Mouse (Mus musculus): ENCODE results near the gene Slc35b1. TPM values are rescaled to one million over a fixed set of nuclear protein-coding genes. Genes with fewer than 3 reads are reported as not detected.

The Slc35b1 gene
- polyA plus RNA-seq, 1 experiment from 2014 or later, result 103 TPM

DNA sequence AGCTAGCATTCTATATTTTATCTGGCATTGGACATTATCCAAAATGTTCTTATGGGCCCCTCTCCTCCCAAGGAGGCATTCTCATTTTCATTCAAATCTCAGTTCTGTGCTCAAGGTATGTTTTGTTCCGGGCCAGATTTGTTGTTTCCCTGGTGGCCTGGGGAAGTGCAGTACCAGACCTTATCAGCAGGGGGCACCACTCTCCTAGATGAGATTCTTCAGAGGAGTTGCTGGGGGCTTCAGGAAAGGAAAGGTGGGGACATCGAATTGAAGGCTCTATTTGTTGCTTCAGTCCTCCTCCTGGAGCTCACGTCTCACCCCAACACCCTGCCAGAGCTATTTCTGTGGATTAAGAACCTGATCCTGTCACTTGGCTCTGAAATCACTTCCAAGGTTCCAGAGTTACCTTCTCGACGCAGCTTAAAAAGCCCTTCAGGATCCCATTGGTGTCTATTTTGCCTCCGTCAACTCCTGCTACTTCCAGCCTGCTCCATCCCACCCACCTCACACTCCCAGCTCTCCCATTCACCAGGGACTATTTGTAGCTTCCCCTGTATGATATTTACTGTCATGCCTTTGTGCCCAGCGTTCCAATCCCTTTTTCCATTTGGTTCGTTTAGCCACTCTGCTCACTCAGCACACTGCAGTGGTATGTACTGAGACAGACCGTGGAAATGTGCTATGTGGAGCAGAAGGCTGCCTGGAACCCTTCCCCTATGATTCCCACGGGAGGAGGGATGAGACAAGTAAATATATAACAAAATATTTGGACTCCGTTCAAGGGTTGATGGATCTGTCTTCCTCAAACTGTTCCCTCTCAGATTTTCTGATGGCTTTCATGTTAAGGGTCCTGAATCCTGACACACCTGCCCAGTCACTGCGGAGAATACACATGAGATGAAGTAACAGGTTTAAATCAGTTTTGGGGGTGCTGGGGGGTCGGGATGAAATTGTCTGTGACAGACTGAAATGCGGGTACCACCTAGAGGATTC lies 13.6 kb downstream of the Slc35b1 start:
- no peak for ATAC-seq (replicated peaks; ENCODE audit: low FRiP score, low read depth)
- WGBS, result 54% methylated on average over 14 of the region's 14 CpGs

DNA sequence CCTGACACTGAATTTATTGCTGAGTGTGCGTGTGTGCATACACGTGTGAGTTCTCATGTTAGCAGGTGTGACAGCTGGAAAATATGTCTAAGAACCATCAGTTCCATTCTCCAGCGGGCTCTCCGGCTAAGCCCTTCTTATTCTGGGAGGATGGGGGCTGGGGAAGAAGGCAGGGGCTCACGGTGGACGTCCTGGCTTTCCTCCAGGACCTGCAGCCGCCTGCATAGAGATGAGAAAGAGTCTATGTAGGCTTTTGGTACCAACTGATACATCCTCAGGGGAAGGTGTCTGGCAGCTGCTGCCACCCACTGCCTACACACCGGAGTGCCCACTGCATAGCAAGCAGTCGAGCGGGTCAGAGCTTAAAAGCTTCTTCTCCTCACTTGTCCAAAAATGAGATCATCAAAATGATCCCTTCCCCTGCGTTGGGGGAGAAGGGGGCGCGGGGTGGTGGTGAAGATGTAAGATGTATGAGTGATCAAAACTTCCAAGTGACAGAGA lies 15.1 kb downstream of the Slc35b1 start:
- H3K27me3 ChIP-seq (ENCODE audit: insufficient read depth, low read length), result no peaks in the 10 kb centered on the region
- no peaks in the 10 kb centered on the region for H3K9me3 ChIP-seq (replicated peaks; ENCODE audit: low read length)
- H3K4me1 ChIP-seq (replicated peaks; ENCODE audit: insufficient read depth, low read length), result 0 out of 2 replicates have a peak, but pooled peaks cover 3% of the 10 kb centered on the region
- 68% methylated on average over 13 of the region's 13 CpGs for WGBS
- no peak overlapping the region for H3K4me2 ChIP-seq (ENCODE audit: low read length)
- no peak overlapping the region for H3K9ac ChIP-seq (ENCODE audit: low read depth, low read length)
- no peak overlapping the region for H3K4me3 ChIP-seq (replicated peaks; ENCODE audit: low read depth, low read length)
- no peaks in the 10 kb centered on the region for H3K36me3 ChIP-seq (ENCODE audit: insufficient read depth, low read length)
- no peak for TF ChIP-seq CTCF (IDR thresholded peaks at IDR 0.05; ENCODE audit: low read depth)
- H3K27ac ChIP-seq, result no peak overlapping the region
- DNase-seq (ENCODE audit: low spot score), result no peak
- no peak for ATAC-seq (replicated peaks; ENCODE audit: low FRiP score, low read depth)

More for the DNA sequence above, 13.6 kb downstream of the Slc35b1 start:
- Histone ChIP-seq H3K27me3 (ENCODE audit: insufficient read depth, low read length) (no peaks in the 10 kb centered on the region), H3K27ac (no peak overlapping the region), H3K9ac (ENCODE audit: low read depth, low read length) (no peak overlapping the region), H3K9me3 (replicated peaks; ENCODE audit: low read length) (no peaks in the 10 kb centered on the region), H3K4me3 (replicated peaks; ENCODE audit: low read depth, low read length) (no peak overlapping the region), H3K4me1 (replicated peaks; ENCODE audit: insufficient read depth, low read length) (0 out of 2 replicates have a peak, but pooled peaks cover 3% of the 10 kb centered on the region), H3K4me2 (ENCODE audit: low read length) (no peak overlapping the region), H3K36me3 (ENCODE audit: insufficient read depth, low read length) (no peaks in the 10 kb centered on the region)
- TF ChIP-seq CTCF (IDR thresholded peaks at IDR 0.05; ENCODE audit: low read depth), result peak; percentile 96
- DNase-seq (ENCODE audit: low spot score), result peak; percentile 77

DNA sequence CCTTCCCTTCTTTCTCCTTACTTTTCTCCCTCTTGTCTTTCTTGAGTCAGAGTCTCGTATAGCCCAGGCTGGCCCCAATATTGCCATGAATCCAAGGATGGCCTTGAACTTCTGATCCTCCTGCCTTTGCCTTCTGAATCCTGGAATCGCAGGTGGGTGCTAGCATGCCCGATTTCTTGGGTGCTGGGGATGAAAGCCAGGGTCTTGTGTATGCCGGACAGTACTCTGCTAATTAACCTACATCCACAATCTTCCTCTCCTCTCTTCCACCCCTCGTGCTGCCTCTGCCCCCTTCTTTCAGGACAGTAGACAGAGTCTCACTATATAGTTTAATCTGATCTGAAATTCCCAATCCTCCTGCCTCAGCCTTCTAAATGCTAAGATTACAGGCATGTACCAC lies 17.1 kb downstream of the Slc35b1 start:
- Histone ChIP-seq H3K9me3 (replicated peaks; ENCODE audit: low read length) (no peaks in the 10 kb centered on the region), H3K4me2 (ENCODE audit: low read length) (no peak overlapping the region), H3K4me1 (replicated peaks; ENCODE audit: insufficient read depth, low read length) (0 out of 2 replicates have a peak, but pooled peaks cover 3% of the 10 kb centered on the region), H3K9ac (ENCODE audit: low read depth, low read length) (no peak overlapping the region), H3K36me3 (ENCODE audit: insufficient read depth, low read length) (no peaks in the 10 kb centered on the region), H3K4me3 (replicated peaks; ENCODE audit: low read depth, low read length) (no peak overlapping the region), H3K27ac (no peak overlapping the region), H3K27me3 (ENCODE audit: insufficient read depth, low read length) (no peaks in the 10 kb centered on the region)
- no peak for DNase-seq (ENCODE audit: low spot score)
- no peak for ATAC-seq (replicated peaks; ENCODE audit: low FRiP score, low read depth)
- TF ChIP-seq CTCF (IDR thresholded peaks at IDR 0.05; ENCODE audit: low read depth), result no peak
- 91% methylated on average over 5 of the region's 5 CpGs for WGBS

DNA sequence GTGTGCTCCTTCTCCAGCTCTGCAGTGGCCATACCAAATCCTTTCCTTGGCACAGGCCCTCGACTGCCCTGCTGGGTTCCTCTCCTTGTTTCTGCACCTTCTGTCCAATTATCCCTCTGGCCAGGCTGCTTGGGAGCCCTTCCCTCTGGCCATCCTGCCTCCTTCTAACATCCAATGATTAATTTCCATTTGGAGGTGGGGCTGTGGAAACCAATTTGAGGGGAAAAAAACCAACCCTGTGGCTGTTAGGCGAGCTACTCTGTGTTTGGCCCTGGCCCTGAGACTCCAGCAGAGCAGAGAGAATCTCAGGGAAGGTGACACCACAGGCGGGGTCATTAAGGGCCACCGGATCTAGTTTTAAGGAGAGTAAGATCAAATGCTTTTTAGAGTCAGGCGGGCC lies 17.7 kb downstream of the Slc35b1 start:
- no peak overlapping the region for H3K4me3 ChIP-seq (replicated peaks; ENCODE audit: low read depth, low read length)
- WGBS, result 16% methylated on average over 5 of the region's 5 CpGs
- DNase-seq (ENCODE audit: low spot score) (peak; percentile 64), ATAC-seq (replicated peaks; ENCODE audit: low FRiP score, low read depth) (no peak)
- H3K27me3 ChIP-seq (ENCODE audit: insufficient read depth, low read length), result no peaks in the 10 kb centered on the region
- H3K27ac ChIP-seq, result 0 out of 2 replicates have a peak overlapping the region, but pooled peaks have one; percentile 25
- no peak overlapping the region; the same call in 1 of the 2 replicates for H3K9ac ChIP-seq (ENCODE audit: low read depth, low read length)
- H3K4me2 ChIP-seq (ENCODE audit: low read length), result no peak overlapping the region
- 0 out of 2 replicates have a peak, but pooled peaks cover 3% of the 10 kb centered on the region for H3K4me1 ChIP-seq (replicated peaks; ENCODE audit: insufficient read depth, low read length)
- H3K9me3 ChIP-seq (replicated peaks; ENCODE audit: low read length), result no peaks in the 10 kb centered on the region
- TF ChIP-seq CTCF (IDR thresholded peaks at IDR 0.05; ENCODE audit: low read depth), result no peak
- no peaks in the 10 kb centered on the region for H3K36me3 ChIP-seq (ENCODE audit: insufficient read depth, low read length)

DNA sequence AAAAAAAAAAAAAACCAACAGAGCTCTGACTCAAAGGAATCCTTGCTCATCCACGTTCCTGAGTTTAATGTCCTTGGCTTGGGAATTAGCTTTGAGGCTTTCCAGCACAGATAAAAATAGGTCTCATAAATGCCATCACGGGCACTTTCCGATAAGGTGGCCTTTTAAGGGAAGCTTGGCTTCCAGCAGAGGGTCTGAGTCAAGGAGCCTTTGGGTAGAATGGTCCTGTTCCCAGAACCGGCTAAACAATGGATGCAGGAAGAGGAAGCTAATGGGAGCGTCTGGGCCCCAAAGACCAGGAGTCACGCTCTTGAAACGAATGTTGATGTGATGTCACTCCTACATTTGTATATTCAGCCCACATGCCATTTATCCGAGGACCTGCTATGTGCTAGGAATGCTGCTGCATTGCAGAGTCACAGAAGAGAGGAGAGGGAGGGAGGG lies 18.2 kb downstream of the Slc35b1 start:
- WGBS, result 12% methylated on average over 8 of the region's 8 CpGs
- Histone ChIP-seq H3K27me3 (ENCODE audit: insufficient read depth, low read length) (no peaks in the 10 kb centered on the region), H3K4me2 (ENCODE audit: low read length) (no peak overlapping the region), H3K4me1 (replicated peaks; ENCODE audit: insufficient read depth, low read length) (0 out of 2 replicates have a peak, but pooled peaks cover 3% of the 10 kb centered on the region), H3K4me3 (replicated peaks; ENCODE audit: low read depth, low read length) (no peak overlapping the region), H3K36me3 (ENCODE audit: insufficient read depth, low read length) (no peaks in the 10 kb centered on the region), H3K9ac (ENCODE audit: low read depth, low read length) (no peak overlapping the region), H3K27ac (no peak overlapping the region), H3K9me3 (replicated peaks; ENCODE audit: low read length) (no peaks in the 10 kb centered on the region)
- DNase-seq (ENCODE audit: low spot score) (peak; percentile 24), ATAC-seq (replicated peaks; ENCODE audit: low FRiP score, low read depth) (no peak)
- no peak for TF ChIP-seq CTCF (IDR thresholded peaks at IDR 0.05; ENCODE audit: low read depth)

Data from kidney, postnatal 0 days (tissue).